Comparison of ENCODE assay signal across 11 mouse cellular contexts in the genomic region with DNA sequence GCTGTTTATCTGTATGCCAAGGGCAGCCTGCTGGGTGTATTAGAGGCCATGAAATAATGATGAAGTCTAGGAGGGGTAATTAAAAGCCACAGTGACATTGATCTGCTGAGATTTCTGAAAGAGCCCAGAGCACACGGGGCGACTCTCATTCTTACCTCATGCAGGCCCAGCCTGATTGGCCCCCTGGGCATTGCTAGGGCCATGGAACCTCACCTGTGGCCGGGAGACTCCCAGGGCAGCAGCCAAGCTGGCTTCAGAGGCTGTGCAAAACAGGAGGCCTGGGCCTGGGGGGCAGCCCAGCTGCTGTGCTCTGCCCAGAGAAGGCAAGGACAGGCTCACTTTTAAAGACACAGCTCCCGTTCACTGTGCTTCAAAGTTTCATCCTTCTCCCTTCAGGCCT.
"Had no signal": no experiment of that assay in that cellular context is flagged by ENCODE, and none has a peak within 500 bp of the region (broad histone marks: within the 10 kb centered on the region; RNA-seq: fewer than 3 reads in every experiment).

No protein-coding gene starts in this region.

- H3K9ac ChIP-seq: limb, embryonic 13.5 days; liver, embryonic 14.5 days; neural tube, embryonic 15.5 days; stomach, embryonic 15.5 days had no signal

- H3K4me2 ChIP-seq: limb, embryonic 13.5 days; neural tube, embryonic 15.5 days; stomach, embryonic 15.5 days had no signal

- H3K4me3 ChIP-seq: limb, embryonic 13.5 days; myocyte; neural tube, embryonic 15.5 days; stomach, embryonic 15.5 days had no signal

- H3K4me1 ChIP-seq: neural tube, embryonic 15.5 days; stomach, embryonic 15.5 days had no signal

- H3K36me3 ChIP-seq: limb, embryonic 13.5 days; neural tube, embryonic 15.5 days; stomach, embryonic 15.5 days had no signal

- H3K27ac ChIP-seq: kidney, postnatal 0 days; limb, embryonic 13.5 days; liver, embryonic 14.5 days; neural tube, embryonic 15.5 days; stomach, embryonic 15.5 days had no signal

- H3K27me3 ChIP-seq: limb, embryonic 13.5 days; neural tube, embryonic 15.5 days; stomach, embryonic 15.5 days had no signal

- DNase-seq: kidney, adult 11 months; kidney, adult 9 months; kidney, postnatal 36 days; lung, adult 18-20 months; midbrain, embryonic 14.5 days had no signal

- H3K9me3 ChIP-seq: limb, embryonic 13.5 days; neural tube, embryonic 15.5 days; stomach, embryonic 15.5 days had no signal
